Mouse (Mus musculus) layer of hippocampus, postnatal 14 days (tissue): Measurements from ENCODE around the gene Fcgrt. TPM values are rescaled to one million over a fixed set of nuclear protein-coding genes. Genes with fewer than 3 reads are reported as not detected.
"Not testable (repeated sequence)": the region's sequence is repeated elsewhere in the genome, so short reads cannot be mapped to it uniquely, and the experiment has no call there.

ENCODE experiments used
- DNase-seq, 2 experiments: peaks; one replicate each; pipeline ENCODE4 v3.0.0; 2021 to 2022; ENCODE audit warnings: low spot score in 2 of 2, mixed read lengths in 1 of 2
- total RNA-seq, 2 experiments: library from RNA; stranded (reverse); gene quantifications; 2 replicates each; pipeline ENCODE4 v1.2.3; 2021

Fcgrt gene
- total RNA-seq, 2 experiments from 2014 or later = 17.1 to 20.9 TPM

DNA sequence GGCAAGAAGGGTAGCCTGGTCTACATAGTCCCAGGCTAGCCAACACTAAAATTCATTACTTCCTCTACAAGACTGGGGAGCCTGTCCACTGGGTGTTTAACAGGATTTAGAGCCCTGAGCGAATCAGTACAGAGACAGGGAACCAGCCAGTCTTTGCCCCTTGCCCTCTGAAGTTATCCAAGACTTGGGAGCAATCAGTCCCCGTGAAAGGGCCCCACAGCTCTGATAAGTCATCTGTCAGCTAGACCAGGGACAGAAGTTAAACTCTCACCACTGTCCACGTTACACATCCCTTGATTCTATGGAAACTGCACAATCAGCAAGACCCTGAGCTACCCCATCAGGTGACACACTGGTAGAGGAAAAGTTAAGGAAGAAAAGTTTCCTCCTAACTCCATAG, 8.9 kb upstream of the Fcgrt start:
- DNase-seq = no peak

- DNase-seq = no peak
These were observed 8.3 kb upstream of the Fcgrt start for GRCm38 (mm10) chr7:45111940-45112339.

DNA sequence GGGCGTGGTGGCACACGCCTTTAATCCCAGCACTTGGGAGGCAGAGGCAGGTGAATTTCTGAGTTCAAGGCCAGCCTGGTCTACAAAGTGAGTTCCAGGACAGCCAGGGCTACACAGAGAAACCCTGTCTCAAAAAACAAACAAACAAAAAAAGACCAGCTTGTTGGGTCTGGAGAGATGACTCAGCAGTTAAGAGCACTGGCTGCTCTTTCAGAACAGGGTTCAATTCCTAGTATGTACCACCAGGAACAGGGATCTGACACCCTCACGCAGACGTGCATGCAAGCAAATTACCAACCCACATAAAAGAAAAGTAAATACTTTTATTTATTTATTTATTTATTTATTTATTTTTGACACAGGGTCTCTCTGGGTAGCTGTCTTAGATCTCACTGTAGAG, 6.4 kb upstream of the Fcgrt start:
- DNase-seq = not testable (repeated sequence)

- DNase-seq = no peak
These were observed 3.5 kb upstream of the Fcgrt start for GRCm38 (mm10) chr7:45107052-45107645.

DNA sequence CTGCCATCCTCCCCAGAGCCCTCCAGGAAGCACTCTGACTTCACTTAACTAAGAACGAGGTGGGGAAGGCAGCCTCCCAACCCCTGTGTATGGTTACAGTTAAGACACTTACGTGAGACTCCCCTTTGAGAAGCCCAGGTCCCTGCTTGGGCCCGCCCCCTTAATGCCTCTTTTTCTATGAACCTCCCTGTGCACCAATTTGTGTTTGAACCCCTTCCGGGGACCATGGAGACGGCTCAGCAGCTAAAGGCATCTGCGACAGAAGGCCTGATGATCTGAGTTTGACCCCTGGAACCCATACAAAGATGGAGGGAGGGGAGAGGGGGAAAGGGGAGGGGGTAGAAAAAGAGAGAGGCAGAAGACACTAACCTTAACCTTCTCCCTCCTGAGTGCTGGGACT, 2.8 kb upstream of the Fcgrt start:
- no peak for DNase-seq

- no peak for DNase-seq
These were observed 1.8 kb upstream of the Fcgrt start for GRCm38 (mm10) chr7:45105491-45105890.

DNA sequence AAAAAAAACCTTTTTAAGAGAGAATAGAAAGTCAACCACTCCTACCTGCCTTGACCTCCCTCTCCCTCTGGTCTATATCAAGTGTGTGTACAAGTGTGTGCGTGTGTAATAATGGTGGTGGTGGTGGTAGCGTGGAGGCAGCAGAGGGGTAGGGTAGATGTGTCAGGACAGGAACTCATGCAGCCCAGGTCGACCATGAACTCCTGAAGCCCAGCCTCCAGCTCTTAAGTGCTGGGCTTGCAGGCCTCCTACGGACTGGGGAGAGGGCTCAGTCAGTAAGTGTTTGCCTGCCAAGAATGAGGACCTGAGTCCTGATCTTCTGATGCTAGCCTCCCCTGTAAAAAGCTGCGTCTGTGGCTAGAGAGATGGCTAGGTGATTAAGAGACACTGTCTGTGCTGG, 1.3 kb upstream of the Fcgrt start:
- DNase-seq = no peak

DNA sequence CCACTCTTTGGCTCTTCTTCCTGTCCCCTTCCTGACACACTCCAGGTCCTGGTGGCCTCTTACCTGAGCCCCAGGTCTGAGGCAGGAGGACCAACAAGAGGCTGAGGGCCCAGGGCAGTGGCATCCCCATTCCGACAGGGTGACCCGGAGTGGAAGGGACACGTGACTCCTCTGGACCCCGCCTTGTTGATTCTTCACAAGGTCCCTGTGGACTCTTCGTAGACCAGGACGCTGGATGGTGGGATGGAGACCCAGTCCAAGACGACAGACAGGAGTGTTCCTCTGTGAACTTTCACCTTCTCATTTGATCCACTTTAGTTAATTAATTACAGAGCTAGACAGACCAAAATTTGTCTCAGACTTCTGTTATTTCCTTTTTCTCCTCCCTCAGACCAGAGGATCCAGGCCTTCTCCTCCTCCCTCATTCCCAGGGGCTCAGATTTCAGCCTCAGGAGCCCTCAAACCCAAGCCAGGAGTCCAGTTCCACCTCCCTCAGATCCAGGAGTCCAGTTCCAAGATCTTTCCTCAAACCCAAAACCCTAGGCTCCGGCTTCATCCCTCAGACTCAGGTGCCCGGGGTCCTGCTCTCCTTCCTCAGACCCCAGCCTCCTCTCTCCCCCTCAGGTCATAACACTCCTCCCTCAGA, 588 bp downstream of the Fcgrt start:
- no peak for DNase-seq

DNA sequence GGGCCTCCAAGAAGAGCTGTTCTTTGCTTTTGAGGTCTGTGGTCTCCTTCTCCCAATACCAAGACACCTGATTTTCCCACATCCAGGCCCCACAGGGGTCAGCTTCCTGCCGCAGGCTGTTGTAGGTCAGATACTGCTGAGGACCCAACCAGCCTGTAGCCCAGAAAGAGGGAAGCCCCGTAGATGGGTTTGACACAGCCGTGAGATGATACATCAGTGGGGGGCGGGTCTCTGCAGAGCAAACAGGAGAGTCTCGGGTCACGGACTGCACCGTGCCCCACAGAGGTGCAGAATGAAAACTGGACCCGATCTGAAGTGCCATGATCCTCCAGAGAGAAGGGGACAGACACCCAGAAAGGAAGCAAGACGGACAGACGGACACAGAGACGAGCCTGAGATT, 1.2 kb downstream of the Fcgrt start:
- DNase-seq = no peak

DNA sequence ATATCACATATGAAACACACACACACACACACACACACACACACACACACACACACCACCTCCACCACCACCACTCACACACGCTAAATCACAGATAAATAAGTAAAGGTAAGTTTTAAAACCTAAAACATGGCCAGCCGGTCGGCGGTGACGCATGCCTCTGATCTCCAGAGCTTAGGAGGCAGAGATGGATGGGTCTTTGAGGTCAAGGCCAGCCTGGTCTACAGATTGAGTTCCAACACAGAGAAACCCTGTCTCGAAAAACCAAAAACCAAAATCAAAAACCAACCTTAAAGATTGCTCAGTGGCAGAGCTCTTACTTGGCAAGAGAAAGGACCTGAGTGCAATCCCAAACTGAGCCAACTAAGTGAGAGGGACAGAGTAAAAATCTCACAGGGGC, 3.6 kb downstream of the Fcgrt start:
- DNase-seq = no peak

GRCm38 (mm10) chr7:45098541-45099240, 5.0 kb downstream of the Fcgrt start:
- no peak for DNase-seq

DNA sequence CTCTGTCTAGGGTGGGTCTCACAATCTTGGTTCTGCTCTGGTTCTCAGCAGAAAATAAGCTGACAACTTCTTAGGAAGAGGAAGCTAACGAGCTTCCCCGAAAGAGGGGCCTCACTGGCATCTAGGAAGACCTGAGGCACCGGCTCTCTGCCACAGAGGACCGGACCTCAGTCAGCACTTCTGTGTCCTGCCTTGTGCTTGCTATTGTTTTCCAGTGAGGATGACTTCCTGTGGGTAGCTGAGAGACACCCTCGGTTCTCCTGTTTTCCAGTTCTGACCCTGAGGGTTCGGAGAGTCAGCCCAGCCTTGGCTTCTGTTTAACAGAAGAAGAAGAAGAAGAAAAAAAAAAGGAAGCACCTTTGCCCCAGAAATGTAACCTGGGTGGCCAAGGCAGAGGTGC, 6.2 kb downstream of the Fcgrt start:
- DNase-seq = no peak

- DNase-seq = not testable (repeated sequence)
These were observed 7.7 kb downstream of the Fcgrt start for GRCm38 (mm10) chr7:45095965-45096364.

DNA sequence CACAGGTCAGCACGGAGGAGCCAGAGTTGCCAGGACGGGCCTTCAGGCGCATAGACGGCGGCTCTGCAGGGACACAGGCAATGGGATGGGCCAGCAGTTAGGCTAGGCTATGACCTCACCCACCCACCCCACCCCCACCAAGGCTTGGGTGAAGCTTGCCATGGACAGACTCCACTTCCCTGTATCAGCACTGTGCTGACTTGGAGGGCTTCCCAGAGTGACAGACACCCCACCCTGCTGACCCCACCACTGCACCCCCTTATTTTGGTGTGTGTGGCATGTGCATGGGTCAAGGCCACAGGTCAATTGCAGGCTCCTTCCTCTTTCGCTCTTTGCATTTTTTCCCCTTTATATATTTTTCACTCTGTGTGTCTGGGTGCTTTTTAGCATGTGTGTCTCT, 8.3 kb downstream of the Fcgrt start:
- no peak for DNase-seq

GRCm38 (mm10) chr7:45094121-45094520, 9.5 kb downstream of the Fcgrt start:
- DNase-seq = no peak

- no peak for DNase-seq
These were observed 10.1 kb downstream of the Fcgrt start for GRCm38 (mm10) chr7:45093516-45093905.

- DNase-seq = no peak
These were observed 10.7 kb downstream of the Fcgrt start for GRCm38 (mm10) chr7:45092828-45093515.

DNA sequence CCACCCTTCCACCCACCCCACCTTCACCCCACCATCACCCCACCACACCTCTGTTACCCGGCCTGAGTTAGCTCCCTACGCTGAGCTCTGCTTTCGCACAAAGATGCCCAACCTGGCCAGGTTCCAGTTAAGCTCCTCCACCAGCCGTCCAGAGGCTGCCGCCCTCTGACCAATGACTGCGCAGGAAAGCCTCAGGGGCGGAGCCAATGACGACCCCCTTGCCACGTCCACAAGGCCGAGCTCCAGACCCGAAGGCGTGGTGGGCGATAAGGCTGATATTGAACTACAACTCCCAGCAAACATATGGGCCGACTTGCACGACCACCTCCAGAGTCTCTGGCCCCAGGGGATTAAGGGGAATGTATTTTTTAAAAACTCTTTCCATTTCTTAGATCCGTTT, 11.6 kb downstream of the Fcgrt start, which contains the start of gene Rcn3:
Gene Rcn3, minus strand, starts transcription at position 174 of the 400 bp plus-strand sequence.
- peak in 1 of 2 experiments; percentile 70 for DNase-seq

DNA sequence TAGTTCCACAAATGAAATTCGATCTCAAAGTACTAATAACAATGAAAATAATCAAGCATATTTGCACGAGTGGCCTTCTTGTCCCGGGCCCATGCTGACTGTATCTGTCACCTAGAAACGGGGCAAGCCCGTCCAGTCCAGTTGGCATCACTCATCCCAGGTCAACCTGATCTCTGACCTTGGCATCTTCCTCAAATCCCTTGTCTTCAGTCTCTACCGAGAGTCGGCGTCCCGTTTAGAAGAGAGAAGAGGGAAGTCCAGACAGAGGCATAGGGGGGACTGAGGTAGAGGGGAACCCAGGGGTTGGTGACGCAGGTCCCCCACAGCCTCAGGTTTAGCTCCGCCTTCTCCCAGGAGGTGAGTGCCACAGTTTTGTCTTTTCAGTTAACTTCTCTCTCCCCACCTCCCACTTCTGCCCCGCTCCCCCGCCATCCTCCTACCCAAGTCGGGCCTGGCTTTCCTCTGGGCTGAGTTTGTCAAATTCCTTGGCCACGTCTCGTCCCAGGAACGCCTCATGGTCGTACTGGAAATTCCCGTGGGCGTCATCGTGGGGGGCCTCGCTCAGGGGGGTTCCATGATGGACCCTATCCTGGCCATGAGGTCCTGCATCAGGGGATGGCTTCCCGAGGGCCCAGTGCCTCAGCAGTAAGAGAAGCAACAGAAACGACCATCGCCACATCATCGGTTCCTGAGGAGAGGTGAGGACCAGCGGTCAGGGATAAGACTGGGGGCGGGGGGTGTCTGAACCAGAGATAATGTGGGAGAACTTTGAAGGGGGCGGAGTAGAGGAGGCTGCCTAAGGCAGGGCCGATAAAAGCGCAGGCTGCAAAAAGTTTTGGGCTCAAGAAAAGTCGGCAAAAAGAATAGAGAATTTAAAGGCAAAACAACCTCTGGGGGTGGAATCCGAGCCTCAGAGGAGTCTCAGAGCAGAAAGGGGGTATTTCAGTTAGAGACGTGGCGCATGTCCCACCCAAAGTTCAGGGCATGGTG, 12.4 kb downstream of the Fcgrt start:
- DNase-seq = no peak

- no peak for DNase-seq
These were observed 13.2 kb downstream of the Fcgrt start for GRCm38 (mm10) chr7:45090251-45090977.
